Mouse (Mus musculus) cortical plate, adult 2 months (tissue): ENCODE data around the gene Phyhipl. TPM values are rescaled to one million over a fixed set of nuclear protein-coding genes. Genes with fewer than 3 reads are reported as not detected.
A peak's percentile ranks its signal among the peaks of the same experiment; 100 is the strongest.

Experiments used
- H3K27ac ChIP-seq: fragments of 200-500 bp; 2 replicates; pipeline ENCODE4 v1.5.1; 2012; ENCODE audit warnings: low read length, control low read depth, inconsistent platforms; ENCODE audit not compliant: insufficient read depth
- H3K4me1 ChIP-seq: fragments of 200-500 bp; 2 replicates; pipeline ENCODE4 v1.6.1; 2011; ENCODE audit warnings: low read length; ENCODE audit not compliant: control insufficient read depth, insufficient read depth
- H3K4me3 ChIP-seq: fragments of 200-500 bp; 2 replicates; pipeline ENCODE4 v1.5.1; 2011; ENCODE audit warnings: mild to moderate bottlenecking, low read length, control low read depth; ENCODE audit not compliant: insufficient read depth
- CTCF ChIP-seq: fragments of 200-500 bp; IDR thresholded peaks from 2 replicates; pipeline ENCODE4 v1.5.1; 2011; ENCODE audit warnings: mild to moderate bottlenecking, control low read depth, low read length; ENCODE audit not compliant: insufficient read depth; ENCODE audit errors: extremely low read depth
- POLR2A ChIP-seq: fragments of 200-500 bp; IDR thresholded peaks from 2 replicates; pipeline ENCODE4 v1.6.1; 2011; ENCODE audit warnings: mild to moderate bottlenecking, low read length, control low read depth; ENCODE audit not compliant: insufficient read depth; ENCODE audit errors: extremely low read depth
- polyA plus RNA-seq: library from polyadenylated mRNA; depleted of rRNA; stranded (reverse); fragments of >200 nt; gene quantifications from 2 replicates; pipeline ENCODE4 v1.2.3, GENCODE M21; 2012

Gene Phyhipl
- polyA plus RNA-seq, 1 experiment = 187 TPM

DNA sequence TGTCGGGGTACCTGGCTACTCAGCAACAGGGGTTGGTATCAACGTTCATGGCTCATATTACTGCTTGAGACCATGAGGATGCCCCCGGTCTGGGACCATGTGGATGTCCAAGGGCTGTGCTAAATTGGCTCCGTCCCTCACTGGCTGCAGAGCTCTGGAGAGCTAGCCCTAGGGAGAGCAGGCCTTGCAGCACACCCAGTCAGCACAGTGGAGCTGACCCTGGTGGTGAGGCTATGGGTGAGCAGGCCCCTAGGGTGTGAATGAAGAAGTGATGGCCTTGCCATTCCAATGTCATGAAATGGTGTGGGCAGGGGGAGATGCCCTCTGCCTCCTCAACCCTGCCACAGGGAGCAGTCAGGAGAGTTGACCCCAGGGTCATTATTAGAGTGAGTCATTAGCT lies 27.7 kb upstream of the Phyhipl start:
- TF ChIP-seq POLR2A = no peak
- no peak for TF ChIP-seq CTCF
- Histone ChIP-seq H3K27ac (no peak overlapping the region), H3K4me1 (no peaks in the 10 kb centered on the region; the same call in 1 of the 2 replicates), H3K4me3 (no peak overlapping the region)

GRCm38 (mm10) chr10:70677946-70678345 lies 22.2 kb upstream of the Phyhipl start:
- no peaks in the 10 kb centered on the region for H3K4me1 ChIP-seq
- H3K27ac ChIP-seq = no peak overlapping the region
- H3K4me3 ChIP-seq = no peak overlapping the region
- TF ChIP-seq POLR2A (no peak), CTCF (no peak)

- H3K27ac ChIP-seq = no peak overlapping the region
- H3K4me3 ChIP-seq = no peak overlapping the region
- no peaks in the 10 kb centered on the region for H3K4me1 ChIP-seq
- TF ChIP-seq CTCF = no peak
- TF ChIP-seq POLR2A = no peak
Observed at GRCm38 (mm10) chr10:70656272-70656671, 507 bp upstream of the Phyhipl start.

- TF ChIP-seq POLR2A (no peak), CTCF (no peak)
- Histone ChIP-seq H3K4me1 (no peaks in the 10 kb centered on the region), H3K27ac (no peak overlapping the region), H3K4me3 (no peak overlapping the region)
Observed at GRCm38 (mm10) chr10:70654655-70655054, 1.1 kb downstream of the Phyhipl start.

- no peak for TF ChIP-seq CTCF
- no peak for TF ChIP-seq POLR2A
- Histone ChIP-seq H3K4me3 (no peak overlapping the region), H3K4me1 (no peaks in the 10 kb centered on the region), H3K27ac (no peak overlapping the region)
Observed at GRCm38 (mm10) chr10:70654139-70654538, 1.6 kb downstream of the Phyhipl start.

DNA sequence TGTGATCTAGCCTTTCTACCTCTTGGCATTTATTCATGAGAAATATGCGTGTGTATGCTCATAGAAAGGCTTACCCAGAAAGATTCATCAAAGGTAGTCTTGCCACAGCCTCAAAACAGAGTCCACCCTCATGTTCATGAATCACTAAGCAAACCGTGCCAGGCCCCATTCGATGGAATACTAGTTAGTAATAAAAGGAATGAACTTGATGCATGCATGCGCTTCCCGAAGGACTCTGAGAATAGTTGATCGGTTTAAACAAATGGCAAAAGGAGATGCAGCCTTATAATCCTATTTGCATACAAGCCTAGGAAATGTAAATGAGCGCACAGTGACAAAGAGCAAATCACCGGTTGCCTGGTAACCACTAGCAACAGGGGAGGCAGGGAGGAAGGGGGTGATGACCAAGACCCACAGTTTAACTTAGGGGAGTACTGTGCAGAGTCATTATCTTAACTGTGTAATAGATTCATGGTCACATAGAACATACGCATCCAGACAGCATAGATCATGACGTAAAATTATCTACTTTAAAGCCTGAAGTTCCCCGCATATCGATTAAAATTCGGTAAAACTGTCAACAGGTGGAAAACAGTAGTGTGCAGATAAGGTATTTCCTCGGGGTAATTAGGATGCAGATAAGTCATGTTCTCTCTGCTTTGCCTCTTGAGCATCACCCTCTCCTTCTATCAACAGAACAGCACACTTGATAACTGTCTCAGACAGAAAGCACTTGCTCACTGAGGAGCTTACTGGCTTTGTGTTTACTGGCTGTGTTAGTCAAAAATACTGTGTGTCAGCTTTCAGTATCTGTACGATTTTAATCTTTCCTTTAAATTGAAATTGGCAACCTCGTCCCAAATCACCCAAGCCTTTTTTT lies 3.8 kb downstream of the Phyhipl start:
- Histone ChIP-seq H3K27ac (no peak overlapping the region), H3K4me3 (no peak overlapping the region), H3K4me1 (peaks cover 1% of the 10 kb centered on the region; the same call in 1 of the 2 replicates)
- TF ChIP-seq CTCF = no peak

- H3K27ac ChIP-seq = peak overlapping the region; percentile 79
- H3K4me1 ChIP-seq = peaks cover 1% of the 10 kb centered on the region; the same call in 1 of the 2 replicates
- H3K4me3 ChIP-seq = no peak overlapping the region
- no peak for TF ChIP-seq POLR2A
- no peak for TF ChIP-seq CTCF
Observed at GRCm38 (mm10) chr10:70648831-70649230, 6.9 kb downstream of the Phyhipl start.

DNA sequence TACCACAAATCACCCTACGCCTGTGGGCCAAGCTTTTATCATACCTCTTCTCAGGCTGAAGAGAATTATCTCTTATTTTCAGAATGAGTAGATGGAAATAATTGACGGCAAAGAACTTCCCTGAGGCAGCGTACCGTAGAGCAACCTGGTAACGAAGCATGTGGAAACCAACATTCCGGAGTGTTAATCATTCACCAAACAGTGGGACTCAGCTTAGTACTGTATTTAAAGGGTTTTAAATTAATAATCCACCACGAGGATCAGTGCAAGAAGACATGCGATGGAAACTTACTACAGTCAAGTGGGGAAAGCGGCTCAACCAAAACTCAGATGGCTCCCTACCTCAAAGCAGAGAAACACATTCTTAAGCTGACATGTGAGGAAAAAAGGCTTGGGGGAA lies 12.6 kb downstream of the Phyhipl start:
- TF ChIP-seq POLR2A = no peak
- no peak for TF ChIP-seq CTCF
- Histone ChIP-seq H3K4me3 (no peak overlapping the region), H3K4me1 (no peaks in the 10 kb centered on the region), H3K27ac (no peak overlapping the region)

- Histone ChIP-seq H3K4me3 (no peak overlapping the region), H3K27ac (no peak overlapping the region), H3K4me1 (peaks cover 6% of the 10 kb centered on the region)
- TF ChIP-seq POLR2A = no peak
- TF ChIP-seq CTCF = no peak
Observed at GRCm38 (mm10) chr10:70640896-70641596, 14.7 kb downstream of the Phyhipl start.
